Mouse (Mus musculus) gastrocnemius, postnatal 14 days (tissue): ENCODE data around the gene Mbnl1. TPM values are rescaled to one million over a fixed set of nuclear protein-coding genes. Genes with fewer than 3 reads are reported as not detected.
"Not testable (repeated sequence)": the region's sequence is repeated elsewhere in the genome, so short reads cannot be mapped to it uniquely, and the experiment has no call there.

Experiments used
- DNase-seq: peaks from one replicate; pipeline ENCODE4 v3.0.0; 2021; ENCODE audit warnings: mixed read lengths
- intact Hi-C: fragments of 180-260 bp; cut with DNase I; formaldehyde crosslinking; loops from one replicate; pipeline ENCODE4 v1.15.1; 2025; ENCODE audit warnings: low total_unique reads
- total RNA-seq, 2 experiments: library from RNA; stranded (reverse); gene quantifications; 2 replicates each; pipeline ENCODE4 v1.2.3; 2021

Gene Mbnl1
- total RNA-seq, 2 experiments from 2014 or later = 280 to 319 TPM

DNA sequence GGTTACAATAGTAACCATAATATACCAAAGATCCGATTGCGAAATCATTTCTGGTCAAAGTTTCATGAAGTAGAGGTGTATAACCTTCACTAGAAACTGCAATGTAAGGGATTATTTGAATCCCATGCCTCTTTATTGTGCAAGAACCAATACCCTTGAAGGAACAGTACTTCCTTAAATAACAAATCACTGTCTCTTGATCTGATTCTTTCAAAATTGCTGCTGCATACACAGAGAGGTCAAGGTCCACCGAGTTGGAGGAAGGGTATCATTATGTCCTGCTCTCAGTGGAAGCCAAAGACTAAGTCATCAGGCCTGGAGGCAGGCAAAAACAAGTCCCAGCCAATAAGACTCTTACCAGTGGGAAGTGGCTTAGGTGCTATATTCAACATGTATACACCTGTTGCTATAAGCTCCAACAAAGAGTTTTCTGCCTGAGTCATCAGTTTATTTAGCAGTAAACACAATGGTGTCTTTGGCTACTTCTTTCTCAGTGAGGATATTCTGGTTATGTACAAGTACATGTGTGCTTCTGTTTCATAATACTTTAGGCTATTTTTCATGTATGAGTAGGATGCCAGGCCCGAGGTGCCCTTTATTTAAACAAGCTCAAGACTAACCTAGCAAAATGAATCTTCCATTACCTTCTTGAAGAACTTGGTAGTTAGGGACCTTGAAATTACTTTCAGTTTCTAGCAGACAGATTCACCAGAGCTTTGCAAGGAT lies 13.5 kb downstream of the Mbnl1 start:
- intact Hi-C loops = no loop called here
- no peak for DNase-seq

DNA sequence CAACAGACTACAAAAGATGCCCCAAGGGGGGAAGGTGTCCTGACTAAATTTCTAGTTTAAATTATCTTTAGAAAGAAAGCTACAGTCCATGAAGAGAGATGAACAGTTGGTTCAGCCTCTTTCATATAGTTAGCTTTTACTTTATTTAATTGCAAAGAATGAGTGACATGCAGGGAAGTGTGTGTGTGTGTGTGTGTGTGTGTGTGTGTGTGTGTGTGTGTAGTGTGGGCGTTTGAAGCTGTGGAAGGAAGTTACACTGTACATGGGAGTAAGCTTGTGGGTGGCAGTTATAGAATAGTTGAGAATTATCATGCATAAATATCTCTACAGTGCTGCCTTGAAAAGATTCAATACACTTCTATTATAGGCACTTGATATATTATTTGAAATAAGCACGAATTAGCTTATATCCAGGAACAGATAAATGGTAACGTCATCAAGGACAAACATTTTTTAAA lies 14.1 kb downstream of the Mbnl1 start:
- intact Hi-C loops = no loop called here
- DNase-seq = no peak

DNA sequence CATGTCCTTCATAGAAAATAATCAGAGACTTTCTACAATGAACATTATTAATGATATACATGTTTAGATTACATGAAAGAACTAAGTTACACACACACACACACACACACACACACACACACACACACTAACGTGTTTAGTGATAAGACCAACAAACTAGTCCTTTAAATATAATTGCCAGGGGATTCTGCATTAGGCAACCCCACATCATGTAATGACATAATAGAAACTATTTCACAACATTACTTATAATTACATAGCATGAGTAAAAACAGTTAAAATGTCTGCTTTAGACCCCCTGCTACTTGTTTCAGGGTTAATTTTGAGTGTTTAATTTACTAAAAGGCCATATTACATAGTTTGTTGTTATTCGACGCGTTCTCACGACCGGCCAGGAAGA lies 16.9 kb downstream of the Mbnl1 start:
- intact Hi-C loops = no loop called here

DNA sequence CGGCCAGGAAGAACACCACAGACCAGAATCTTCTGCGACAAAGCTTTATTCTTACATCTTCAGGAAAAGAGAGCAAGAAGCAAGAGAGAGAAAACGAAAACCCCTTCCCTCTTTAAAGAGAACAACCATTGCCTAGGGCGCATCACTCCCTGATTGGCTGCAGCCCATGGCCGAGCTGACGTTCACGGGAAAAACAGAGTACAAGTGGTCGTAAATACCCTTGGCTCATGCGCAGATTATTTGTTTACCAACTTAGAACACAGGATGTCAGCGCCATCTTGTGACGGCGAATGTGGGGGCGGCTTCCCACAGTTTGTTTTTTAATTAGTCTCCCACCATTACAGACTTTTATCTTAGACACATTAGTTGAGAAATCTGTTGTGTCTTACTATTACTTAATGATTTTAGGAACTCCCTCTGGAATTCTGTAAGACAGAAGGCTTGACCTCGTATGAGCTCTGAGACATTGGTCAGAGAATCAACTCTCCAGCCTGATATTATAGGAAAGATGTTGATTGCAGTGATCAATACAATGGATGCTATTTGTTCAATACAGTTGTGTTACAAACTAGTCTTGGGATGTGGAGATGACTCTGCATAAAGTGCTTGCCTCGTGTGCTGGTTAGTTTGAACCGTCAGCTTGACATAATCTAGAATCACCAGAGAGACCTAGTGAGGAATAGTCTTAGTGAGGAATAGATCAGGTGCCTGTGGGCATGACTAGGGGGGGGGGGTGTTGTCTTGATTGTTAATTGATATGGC lies 22.3 kb downstream of the Mbnl1 start:
- DNase-seq, intact Hi-C loops: not testable (repeated sequence)

More for the DNA sequence above, 16.9 kb downstream of the Mbnl1 start:
- no peak for DNase-seq

DNA sequence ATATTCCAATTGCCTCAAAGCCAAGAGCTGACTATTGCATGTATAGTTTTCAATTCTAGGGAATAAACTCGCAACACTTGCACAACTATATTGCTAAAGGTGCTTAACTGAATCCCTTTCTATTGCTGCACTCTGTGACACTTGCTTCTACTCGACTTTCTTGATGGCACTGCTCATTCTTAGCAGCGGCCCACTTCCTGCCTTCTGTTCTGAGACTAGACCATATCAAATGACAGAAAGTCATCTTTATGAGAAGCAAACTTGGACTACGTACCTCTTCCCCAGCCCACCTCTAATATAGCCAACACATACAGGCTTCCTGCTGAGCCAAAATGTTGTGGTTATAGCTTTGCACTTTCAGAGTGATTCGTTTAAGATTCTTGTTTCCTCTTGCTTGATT lies 23.6 kb downstream of the Mbnl1 start:
- intact Hi-C loops = no loop called here
- no peak for DNase-seq

DNA sequence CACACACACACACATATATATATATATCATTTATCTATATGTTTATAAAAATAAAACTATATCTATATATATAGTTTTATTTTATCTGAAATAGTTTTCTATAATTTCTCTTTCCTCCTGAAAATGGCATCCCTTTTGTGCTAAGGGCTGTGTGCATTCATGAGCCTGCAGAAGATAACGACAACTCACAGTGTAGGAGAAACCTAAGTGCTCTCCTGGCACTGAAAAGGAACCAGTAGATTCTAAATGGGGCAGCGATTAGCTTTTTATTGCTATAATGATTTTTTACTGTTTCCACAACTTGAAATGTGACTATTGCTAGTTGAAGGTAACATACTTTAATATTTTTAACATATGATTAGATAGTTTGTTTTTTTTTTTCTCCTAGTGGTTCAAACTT lies 25.5 kb downstream of the Mbnl1 start:
- no peak for DNase-seq
- intact Hi-C loops = no loop called here

DNA sequence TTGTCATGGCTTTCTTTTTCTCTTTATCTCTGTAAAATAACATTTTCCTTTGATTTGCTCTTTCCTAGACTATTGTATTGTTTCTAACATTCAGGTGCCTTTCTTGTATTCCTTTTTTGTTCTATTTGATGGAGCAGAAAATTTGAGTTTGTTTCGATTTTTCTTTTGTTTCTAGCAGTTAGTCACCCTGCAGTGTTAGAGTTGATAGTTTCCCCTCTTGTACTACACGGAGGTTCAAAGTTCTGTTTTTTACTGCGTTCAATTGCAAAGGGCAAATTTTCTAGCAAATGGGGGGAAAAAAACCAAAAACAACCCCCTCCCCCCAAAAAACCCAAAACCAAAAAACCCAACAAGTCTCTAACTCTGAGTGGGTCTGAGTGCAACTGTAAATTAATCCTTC lies 26.0 kb downstream of the Mbnl1 start:
- intact Hi-C loops = no loop called here

DNA sequence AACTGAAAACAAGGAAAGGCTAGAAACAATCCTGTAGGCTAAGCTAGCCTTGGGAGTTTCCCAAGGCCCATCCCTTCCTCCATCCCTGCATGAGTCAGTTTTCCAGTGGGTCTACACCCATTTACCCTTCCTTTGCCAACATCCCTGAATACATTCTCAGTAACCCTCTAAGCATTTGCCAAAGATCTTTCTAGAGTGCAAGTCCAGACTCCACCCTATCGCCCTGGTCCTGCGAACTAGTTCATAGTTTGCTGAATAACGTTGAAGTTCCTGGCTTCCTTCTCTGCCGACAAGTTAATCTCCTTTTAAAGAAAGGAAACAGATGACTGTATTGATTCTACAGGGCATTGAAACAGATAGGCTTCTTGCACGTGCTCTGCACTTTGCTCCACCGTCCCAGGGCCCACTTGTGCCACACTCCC lies 26.5 kb downstream of the Mbnl1 start:
- intact Hi-C loops = no loop called here
- no peak for DNase-seq

More for the DNA sequence above, 26.0 kb downstream of the Mbnl1 start:
- no peak for DNase-seq

DNA sequence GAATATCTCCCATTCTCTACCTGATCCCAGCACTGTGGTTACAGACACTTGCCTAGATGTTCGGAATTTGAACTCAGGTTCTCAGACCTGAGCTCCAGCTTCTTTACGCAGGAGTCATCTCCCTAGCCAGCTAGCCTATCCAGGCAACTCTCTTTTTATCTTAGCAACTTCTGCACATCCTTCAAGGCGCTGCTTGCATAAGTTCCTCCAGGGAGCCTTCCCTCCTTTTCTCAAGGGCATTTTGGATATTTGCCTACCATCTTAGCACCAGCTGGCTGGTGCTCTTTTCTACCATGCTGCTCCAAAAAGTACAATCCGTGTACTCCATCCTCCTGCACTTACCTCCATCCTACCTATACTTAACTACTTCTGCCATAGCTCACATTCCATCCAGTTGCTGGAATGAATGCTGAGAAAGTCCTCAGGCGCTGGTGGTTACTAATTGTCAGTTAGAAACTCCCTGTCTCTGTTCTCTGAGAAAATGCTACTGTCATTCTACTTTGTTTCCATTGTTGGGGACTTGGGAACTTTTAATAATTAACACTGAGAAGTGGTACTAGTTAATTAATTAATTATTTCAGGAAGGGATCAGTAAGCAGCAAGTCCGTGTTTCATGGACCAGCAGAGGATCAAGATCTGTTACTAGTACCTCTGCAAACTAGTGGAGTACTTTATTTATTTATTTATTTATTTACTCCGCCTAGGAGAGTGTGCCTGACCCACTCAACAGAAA lies 27.3 kb downstream of the Mbnl1 start:
- intact Hi-C loops = no loop called here

DNA sequence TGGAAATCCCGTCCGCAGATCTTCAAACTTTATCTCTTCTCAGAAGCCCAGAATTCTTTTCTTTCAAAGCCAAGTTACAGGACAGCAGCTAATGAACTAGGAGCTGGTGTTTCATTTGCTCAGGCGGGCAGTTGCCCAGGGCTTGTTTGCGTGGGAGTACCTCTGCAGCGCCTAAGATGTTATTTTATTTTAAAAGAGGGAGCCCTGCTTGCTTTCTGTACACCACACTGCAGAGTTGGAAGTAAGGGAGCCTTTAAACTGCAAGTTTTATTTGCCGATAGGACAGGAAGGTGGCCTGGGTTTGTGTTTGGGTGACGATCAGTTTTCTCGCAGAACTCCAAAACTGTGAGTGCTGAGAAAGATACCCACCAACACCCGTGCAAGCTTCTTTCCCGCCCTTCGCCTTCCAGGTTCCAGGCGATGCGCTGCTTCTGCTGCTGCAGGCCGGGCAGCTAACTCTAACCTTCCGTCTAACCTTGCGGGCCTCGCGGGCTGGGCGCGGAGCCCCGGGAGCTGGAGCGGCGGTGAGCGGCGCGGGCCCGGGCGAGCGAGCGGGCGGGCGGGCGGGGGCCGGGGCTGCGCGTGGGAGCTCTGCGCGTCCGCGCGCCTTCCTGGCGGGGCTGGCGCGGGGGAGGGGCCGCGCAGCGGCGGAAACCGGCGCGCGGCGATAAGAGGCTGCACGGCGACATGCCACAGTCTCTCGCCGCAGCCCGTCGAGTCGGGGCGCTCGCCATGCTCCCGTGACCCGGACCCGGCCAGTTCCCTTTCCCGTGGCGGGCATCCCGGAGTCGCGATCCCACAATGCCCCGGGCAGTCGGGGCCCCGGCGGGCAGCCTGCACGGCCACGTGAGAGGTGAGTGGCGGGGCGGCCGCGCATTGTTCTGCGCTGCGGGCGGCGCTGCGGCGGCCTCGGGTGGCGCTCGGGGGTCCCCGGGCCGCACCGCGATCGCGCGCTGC lies 28.2 kb downstream of the Mbnl1 start:
- peak; percentile 88 for DNase-seq
- intact Hi-C loops = no loop called here

More for the DNA sequence above, 27.3 kb downstream of the Mbnl1 start:
- no peak for DNase-seq

DNA sequence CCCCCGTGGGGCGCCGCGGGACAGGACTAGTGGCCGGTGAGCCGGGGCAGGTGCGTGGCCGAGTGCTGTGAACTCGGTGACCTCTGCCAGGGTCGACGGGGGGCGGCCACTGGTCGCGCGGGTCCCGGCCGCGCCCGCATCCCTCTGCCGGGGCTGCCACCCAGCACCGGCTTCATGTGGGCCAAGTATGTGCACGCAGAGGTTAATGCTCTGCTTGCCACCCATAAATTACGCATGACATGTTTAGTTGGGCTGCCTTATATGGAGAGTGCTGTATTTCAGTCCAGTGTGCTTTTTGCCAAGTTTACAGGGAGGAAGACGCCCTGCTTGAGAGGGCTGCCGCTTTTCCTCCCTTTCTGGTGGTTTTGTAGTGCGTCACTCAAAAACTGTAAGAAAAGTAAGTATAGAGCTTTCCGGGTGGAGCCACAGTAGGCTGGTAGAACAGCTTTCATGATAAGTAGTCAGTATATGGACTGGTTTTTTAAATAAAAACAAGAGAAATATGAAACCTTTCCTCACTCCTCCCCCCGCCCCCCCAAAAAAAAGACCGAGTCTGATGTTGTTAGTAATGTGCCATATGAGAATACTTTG lies 29.0 kb downstream of the Mbnl1 start:
- intact Hi-C loops = no loop called here
- DNase-seq = peak; percentile 58

DNA sequence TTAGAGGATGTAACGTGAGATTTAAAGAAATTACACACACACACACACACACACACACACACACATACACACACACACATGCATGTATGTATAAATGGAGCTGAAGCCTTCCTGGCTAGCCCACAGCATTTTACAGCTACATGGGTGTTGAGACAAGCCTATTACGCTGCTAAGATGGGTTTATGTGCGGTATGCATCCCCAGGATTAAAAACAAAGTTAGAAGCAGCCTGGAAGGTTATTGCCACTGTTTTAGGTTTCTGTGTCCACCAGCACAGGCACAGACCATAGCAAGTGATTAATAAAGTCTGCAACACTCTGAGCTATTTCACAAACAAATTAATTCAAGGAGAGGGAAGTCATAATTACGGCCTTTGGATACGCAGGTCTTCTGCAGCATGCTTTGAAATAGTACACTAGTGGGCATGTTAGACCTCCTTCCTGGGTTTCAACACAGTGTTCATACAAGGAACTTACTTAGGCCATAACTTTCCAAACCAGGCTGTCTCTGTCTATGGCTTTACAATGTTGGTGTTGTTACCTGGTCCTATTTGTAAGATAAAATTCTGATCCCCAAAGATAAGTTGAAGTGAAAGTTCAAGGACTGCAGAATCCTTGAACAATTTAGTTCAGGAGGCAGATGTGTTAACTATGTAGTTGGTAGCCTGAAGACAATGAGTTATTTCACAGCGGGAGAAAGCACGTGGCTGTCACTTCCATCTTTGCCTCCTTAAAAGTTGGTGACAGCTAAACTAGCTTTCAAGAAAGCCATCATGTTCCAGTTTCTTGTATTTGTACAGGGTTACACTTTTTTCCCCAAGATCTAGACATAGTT lies 29.7 kb downstream of the Mbnl1 start:
- no peak for DNase-seq
- intact Hi-C loops = no loop called here

DNA sequence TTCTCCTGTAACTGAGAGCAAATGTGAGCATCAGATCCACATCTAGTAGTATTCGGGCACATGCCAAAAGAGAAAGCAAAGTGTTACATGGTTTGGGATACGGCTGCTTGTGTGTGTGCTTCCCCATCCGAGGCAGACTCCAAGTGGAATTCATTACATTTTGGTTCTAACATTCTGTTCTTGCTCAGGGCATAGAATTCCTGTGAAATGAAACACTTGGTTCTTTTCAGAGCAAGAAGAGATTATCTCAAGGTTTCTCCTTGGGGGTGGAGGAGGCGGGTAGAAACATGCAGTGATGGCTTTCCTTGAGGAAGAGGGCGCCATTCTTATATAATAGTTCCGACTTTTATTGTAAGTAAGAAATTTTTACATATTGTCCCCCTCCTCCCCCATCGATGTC lies 30.6 kb downstream of the Mbnl1 start:
- intact Hi-C loops = no loop called here
- no peak for DNase-seq

DNA sequence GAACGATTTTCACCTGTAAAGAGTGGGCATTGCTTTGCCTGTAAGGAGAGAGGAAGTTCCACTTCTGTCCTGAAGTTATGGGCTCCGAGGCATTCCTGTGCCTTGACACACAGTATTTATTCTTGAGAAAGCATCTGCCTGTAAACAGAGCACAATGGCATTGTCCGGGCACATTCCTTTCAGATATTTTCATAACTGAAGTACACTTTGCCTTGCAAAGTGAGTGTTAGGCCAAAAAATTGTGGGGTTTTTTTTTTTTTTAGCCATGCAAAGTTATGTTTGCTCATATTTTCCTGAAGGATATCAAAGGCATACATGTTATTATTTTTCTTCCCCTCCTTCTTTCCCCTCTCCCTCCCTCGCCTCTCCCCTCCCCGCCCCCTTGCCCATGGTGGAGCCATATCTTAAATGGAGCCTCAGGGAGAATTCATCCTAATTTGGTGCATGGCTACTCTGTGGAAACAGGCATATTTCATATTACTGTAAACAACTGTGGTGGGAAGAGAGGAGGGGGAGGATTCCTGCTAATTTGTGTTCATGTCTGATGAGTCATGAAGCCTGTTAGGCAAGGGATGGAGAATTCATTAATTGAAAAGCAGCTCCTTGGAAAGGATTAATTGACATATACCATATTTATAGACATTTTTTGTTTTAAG lies 32.3 kb downstream of the Mbnl1 start:
- intact Hi-C loops = no loop called here
- DNase-seq = no peak

DNA sequence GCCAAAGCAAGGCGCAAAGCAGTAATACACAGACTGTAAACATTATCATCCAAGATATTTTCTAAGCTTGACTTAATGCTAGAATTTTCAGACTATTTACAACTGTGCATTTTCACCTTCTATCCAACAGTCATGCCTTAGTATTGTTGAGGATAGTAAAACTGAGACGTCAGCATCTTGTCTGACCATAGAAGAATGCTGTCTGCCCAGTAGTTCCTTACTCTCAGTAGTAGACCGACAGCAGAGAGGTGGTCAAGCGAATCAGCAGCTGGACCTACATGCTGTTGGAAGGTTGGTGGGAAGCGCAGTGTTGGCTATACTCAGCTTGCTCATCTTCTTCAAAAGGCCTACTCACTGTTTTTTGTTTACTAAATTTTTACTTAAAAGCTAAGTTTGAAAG lies 34.2 kb downstream of the Mbnl1 start:
- intact Hi-C loops = no loop called here
- no peak for DNase-seq

DNA sequence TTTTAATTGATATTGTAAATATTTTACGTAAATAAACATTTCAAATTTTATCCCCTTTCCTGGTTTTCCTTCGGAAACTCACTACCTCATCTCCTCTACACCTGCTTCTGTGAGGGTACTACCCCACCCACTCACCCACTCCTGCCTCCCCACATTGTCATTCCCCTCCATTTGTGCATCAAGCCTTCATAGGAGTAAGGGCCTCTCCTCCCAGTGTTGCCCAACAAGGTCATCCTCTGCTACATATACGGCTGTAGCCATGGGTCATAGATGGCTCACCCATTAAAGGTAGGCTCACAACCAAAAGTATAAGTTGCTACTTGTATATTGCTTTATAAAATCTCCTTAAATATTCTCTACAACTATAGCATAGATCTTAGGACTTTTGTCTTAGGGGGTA lies 34.9 kb downstream of the Mbnl1 start:
- intact Hi-C loops = no loop called here
- DNase-seq = no peak

DNA sequence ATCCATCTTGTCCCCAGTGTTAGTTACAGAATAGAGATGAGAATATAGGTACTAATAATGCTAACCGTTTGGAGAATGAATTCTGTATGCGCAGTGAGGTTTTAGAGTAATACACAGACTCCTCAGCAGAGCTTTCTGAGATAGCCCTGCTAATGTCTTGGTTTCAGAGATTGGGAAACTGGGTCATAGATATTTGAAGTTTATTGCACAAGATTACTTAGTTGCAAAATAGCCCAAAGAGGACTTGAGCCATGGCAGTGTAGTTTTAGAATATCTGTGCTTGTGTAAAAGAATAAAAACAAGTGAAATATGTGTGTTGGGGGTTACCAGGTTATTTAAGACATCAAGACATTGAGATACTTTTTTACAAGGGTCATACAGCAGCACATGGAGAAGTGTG lies 35.3 kb downstream of the Mbnl1 start:
- no peak for DNase-seq
- intact Hi-C loops = no loop called here

DNA sequence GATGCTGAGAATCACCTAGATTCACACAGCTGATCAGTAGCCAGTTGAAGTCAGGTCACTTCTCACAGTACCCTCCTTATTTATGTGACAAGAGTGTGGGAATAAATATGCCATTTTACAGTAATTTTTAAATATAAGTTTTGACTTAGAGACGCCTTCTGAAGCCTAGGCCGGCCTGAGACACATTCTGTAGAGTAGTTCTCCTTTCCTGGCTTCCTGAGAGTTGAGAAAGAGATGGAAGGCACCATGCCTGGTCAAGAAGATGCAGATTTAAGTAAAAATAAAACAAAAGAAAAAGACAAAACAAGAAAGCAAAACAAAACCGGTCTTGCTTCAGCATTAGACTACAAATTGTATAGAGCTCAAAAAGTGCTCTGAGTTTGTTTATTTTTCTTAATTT lies 38.6 kb downstream of the Mbnl1 start:
- no peak for DNase-seq
- intact Hi-C loops = no loop called here
